Comparison of ENCODE assay signal across 8 mouse cellular contexts in the genomic region with DNA sequence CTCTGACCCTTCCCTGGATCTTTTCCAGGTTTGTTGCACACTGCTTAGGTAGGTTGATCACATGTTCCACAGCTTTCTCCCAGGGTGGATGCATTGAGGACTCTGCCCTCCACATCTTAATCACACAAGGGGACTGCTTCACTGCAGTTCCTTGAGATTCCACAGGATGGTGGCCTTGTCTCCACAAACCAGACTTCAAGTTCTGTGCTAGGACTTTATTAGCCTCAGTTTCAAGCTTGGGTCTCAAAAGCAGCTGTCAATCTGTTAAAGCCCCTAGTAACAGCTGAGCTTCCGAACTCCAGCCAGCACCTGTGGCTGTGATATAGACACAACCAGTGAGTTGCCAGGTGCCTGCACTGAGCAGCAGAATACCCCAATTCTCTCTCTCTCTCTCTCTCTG.
DNase-seq lines count a peak whose midpoint lies in the region; ATAC-seq and TF ChIP-seq lines count a peak whose summit lies in the region.

No protein-coding gene starts in this region.

- no peak overlapping the region for H3K27ac ChIP-seq in hindbrain, postnatal 0 days

- H3K36me3 ChIP-seq in hindbrain, postnatal 0 days (ENCODE audit: insufficient read depth, low read length), result no peaks in the 10 kb centered on the region

- no peaks in the 10 kb centered on the region for H3K9me3 ChIP-seq in hindbrain, postnatal 0 days (ENCODE audit: low read length)

- no peak overlapping the region for H3K9ac ChIP-seq in hindbrain, postnatal 0 days (replicated peaks; ENCODE audit: low read length)

- no peaks in the 10 kb centered on the region for H3K4me1 ChIP-seq in hindbrain, postnatal 0 days (ENCODE audit: insufficient read depth, low read length)

- peak; percentile 90 for ATAC-seq in hindbrain, postnatal 0 days
- no peak for ATAC-seq in activated CD4-positive, CD25-positive, alpha-beta regulatory T cell, adult 4 months

- H3K27me3 ChIP-seq in hindbrain, postnatal 0 days (ENCODE audit: insufficient read depth, low read length), result no peaks in the 10 kb centered on the region

- 12% methylated on average over 1 of the region's 1 CpGs for WGBS in hindbrain, postnatal 0 days

- DNase-seq in R1 (ENCODE audit: low read depth, low spot score), result peak; percentile 58
- peak; percentile 25 for DNase-seq in cerebellum, adult 8-10 months
- DNase-seq in forelimb bud, embryonic 11.5 days (ENCODE audit: low read depth, low spot score), result peak; percentile 69
- peak; percentile 88 for DNase-seq in hindbrain, postnatal 0 days (ENCODE audit: low spot score)
- DNase-seq in layer of hippocampus, postnatal 25 days (ENCODE audit: extremely low spot score in 1 of 2, low spot score in 1 of 2), result peak; percentile 23 to 39
- peak; percentile 71 for DNase-seq in mesoderm, embryonic 11.5 days (ENCODE audit: low read depth, low spot score)
- peak; percentile 48 for DNase-seq in right cerebral cortex, postnatal 4 days

- H3K4me2 ChIP-seq in hindbrain, postnatal 0 days (ENCODE audit: low read depth, low read length), result no peak overlapping the region

- H3K4me3 ChIP-seq in hindbrain, postnatal 0 days (ENCODE audit: low read length), result no peak overlapping the region

- peak; percentile 98 for TF ChIP-seq CTCF in hindbrain, postnatal 0 days (IDR thresholded peaks at IDR 0.05; ENCODE audit: low read depth)

Comparison
In these comparisons a context has a peak if more than half of its experiments do, and no peak if none do; other contexts are left out.
1. DNase-seq: peak in every context shown above with its lines; median percentile 88 in hindbrain, postnatal 0 days; 71 in mesoderm, embryonic 11.5 days; 69 in forelimb bud, embryonic 11.5 days; 58 in R1; 48 in right cerebral cortex, postnatal 4 days; 31 in layer of hippocampus, postnatal 25 days; 25 in cerebellum, adult 8-10 months.